Mouse (Mus musculus) midbrain, embryonic 13.5 days (tissue): Measurements from ENCODE around the gene Rhof. TPM values are rescaled to one million over a fixed set of nuclear protein-coding genes. Genes with fewer than 3 reads are reported as not detected.

ENCODE experiments used
- ATAC-seq: fragments of 200-750 bp; cut with Nextera tagmentation; 2 replicates; pipeline ENCODE4 v1.8.0; 2017; ENCODE audit warnings: mild to moderate bottlenecking, moderate TSS enrichment, moderate library complexity
- H3K27ac ChIP-seq: fragments of 300-500 bp; sonication (generic); 2 replicates; pipeline ENCODE4 v1.5.1; 2015; ENCODE audit warnings: inconsistent platforms, mild to moderate bottlenecking, moderate library complexity
- H3K27me3 ChIP-seq: fragments of 300-500 bp; sonication (generic); 2 replicates; pipeline ENCODE4 v1.6.1; 2015; ENCODE audit warnings: mild to moderate bottlenecking, inconsistent platforms
- H3K36me3 ChIP-seq: fragments of 300-500 bp; sonication (generic); 2 replicates; pipeline ENCODE4 v1.6.1; 2015; ENCODE audit warnings: mild to moderate bottlenecking, inconsistent platforms
- H3K4me1 ChIP-seq: fragments of 300-500 bp; sonication (generic); replicated peaks from 2 replicates; pipeline ENCODE4 v1.6.1; 2015; ENCODE audit warnings: inconsistent platforms
- H3K4me2 ChIP-seq: fragments of 300-500 bp; sonication (generic); replicated peaks from 2 replicates; pipeline ENCODE4 v1.6.1; 2015; ENCODE audit warnings: moderate library complexity, mild to moderate bottlenecking, inconsistent platforms
- H3K4me3 ChIP-seq: fragments of 300-500 bp; sonication (generic); replicated peaks from 2 replicates; pipeline ENCODE4 v1.5.1; 2015; ENCODE audit warnings: mild to moderate bottlenecking, inconsistent platforms
- H3K9ac ChIP-seq: fragments of 300-500 bp; sonication (generic); replicated peaks from 2 replicates; pipeline ENCODE4 v1.6.1; 2015; ENCODE audit warnings: mild to moderate bottlenecking, inconsistent platforms
- H3K9me3 ChIP-seq: fragments of 300-500 bp; sonication (generic); 2 replicates; pipeline ENCODE4 v1.6.1; 2016; ENCODE audit warnings: mild to moderate bottlenecking, inconsistent platforms
- WGBS: fragments of 180-500 bp; shearing (Covaris S2); methylation state at CpG from one replicate; pipeline ENCODE4 v1.1.7; 2015; 5-methylcytosine and 5-hydroxymethylcytosine counted together
- polyA plus RNA-seq: library from polyadenylated mRNA; unstranded; fragments of >200 nt; fragmentation: Nextera tagmentation; extraction: Ambion mirVana; gene quantifications from 2 replicates; pipeline ENCODE4 v1.2.1, GENCODE M21; 2015

Gene Rhof
- 2.6 and 3.3 TPM in 2 replicates for polyA plus RNA-seq

- Histone ChIP-seq H3K4me3 (peak within 1 kb of the TSS; percentile 96), H3K4me1 (peaks cover 62% of the 10 kb centered on the region), H3K9ac (peak within 1 kb of the TSS; percentile 61), H3K27me3 (no peaks in the 10 kb centered on the region), H3K27ac (peak within 1 kb of the TSS; percentile 100), H3K36me3 (peaks cover 67% of the 10 kb centered on the region), H3K9me3 (no peaks in the 10 kb centered on the region), H3K4me2 (peak within 1 kb of the TSS; percentile 97)
- peak; percentile 47 for ATAC-seq
- WGBS, result 3% methylated on average over 42 of the region's 44 CpGs
These were observed at the start of gene Rhof for GRCm38 (mm10) chr5:123132308-123133071. TSS of gene Rhof (minus strand) at chr5:123132692.

GRCm38 (mm10) chr5:123181536-123181935 is 49.0 kb upstream of the Rhof start:
- Histone ChIP-seq H3K4me1 (no peaks in the 10 kb centered on the region), H3K4me3 (no peak overlapping the region), H3K4me2 (no peak overlapping the region), H3K9me3 (no peaks in the 10 kb centered on the region), H3K36me3 (no peaks in the 10 kb centered on the region), H3K27me3 (no peaks in the 10 kb centered on the region), H3K27ac (no peak overlapping the region), H3K9ac (no peak overlapping the region)
- WGBS, result 79% methylated on average over 6 of the region's 6 CpGs
- no peak for ATAC-seq

- Histone ChIP-seq H3K27me3 (no peaks in the 10 kb centered on the region), H3K9ac (no peak overlapping the region), H3K4me1 (no peaks in the 10 kb centered on the region), H3K27ac (no peak overlapping the region), H3K4me3 (no peak overlapping the region), H3K9me3 (no peaks in the 10 kb centered on the region), H3K4me2 (no peak overlapping the region), H3K36me3 (no peaks in the 10 kb centered on the region)
- ATAC-seq, result no peak
- WGBS, result 92% methylated on average over 15 of the region's 15 CpGs
These were observed 47.9 kb upstream of the Rhof start for GRCm38 (mm10) chr5:123180390-123180789.

GRCm38 (mm10) chr5:123178792-123179191 is 46.3 kb upstream of the Rhof start:
- H3K27me3 ChIP-seq, result no peaks in the 10 kb centered on the region
- ATAC-seq, result no peak
- no peaks in the 10 kb centered on the region for H3K4me1 ChIP-seq
- H3K9ac ChIP-seq, result no peak overlapping the region
- H3K4me2 ChIP-seq, result no peak overlapping the region
- no peak overlapping the region for H3K27ac ChIP-seq
- H3K36me3 ChIP-seq, result no peaks in the 10 kb centered on the region
- 89% methylated on average over 5 of the region's 5 CpGs for WGBS
- H3K9me3 ChIP-seq, result no peaks in the 10 kb centered on the region; the same call in 1 of the 2 replicates
- no peak overlapping the region for H3K4me3 ChIP-seq

- no peak overlapping the region for H3K27ac ChIP-seq
- H3K4me1 ChIP-seq, result peaks cover 4% of the 10 kb centered on the region; the same call in 1 of the 2 replicates
- peaks cover 7% of the 10 kb centered on the region for H3K36me3 ChIP-seq
- H3K27me3 ChIP-seq, result no peaks in the 10 kb centered on the region
- WGBS, result 15% methylated on average over 22 of the region's 22 CpGs
- H3K9me3 ChIP-seq, result no peaks in the 10 kb centered on the region; the same call in 1 of the 2 replicates
- ATAC-seq, result peak; percentile 78
- peak overlapping the region; percentile 28; the same call in 1 of the 2 replicates for H3K9ac ChIP-seq
- peak overlapping the region; percentile 41 for H3K4me2 ChIP-seq
- H3K4me3 ChIP-seq, result no peak overlapping the region
These were observed 39.3 kb upstream of the Rhof start for GRCm38 (mm10) chr5:123171646-123172350.

GRCm38 (mm10) chr5:123170365-123170764 is 37.9 kb upstream of the Rhof start:
- Histone ChIP-seq H3K4me3 (no peak overlapping the region), H3K27me3 (no peaks in the 10 kb centered on the region), H3K9ac (no peak overlapping the region), H3K4me2 (no peak overlapping the region), H3K27ac (no peak overlapping the region), H3K36me3 (peaks cover 21% of the 10 kb centered on the region), H3K9me3 (no peaks in the 10 kb centered on the region; the same call in 1 of the 2 replicates), H3K4me1 (peaks cover 4% of the 10 kb centered on the region; the same call in 1 of the 2 replicates)
- ATAC-seq, result no peak
- WGBS, result 83% methylated on average over 9 of the region's 9 CpGs

- WGBS, result 89% methylated on average over 5 of the region's 5 CpGs
- H3K4me1 ChIP-seq, result peaks cover 4% of the 10 kb centered on the region; the same call in 1 of the 2 replicates
These were observed 36.8 kb upstream of the Rhof start, which contains the start of gene Psmd9 for GRCm38 (mm10) chr5:123169284-123169683. TSS of gene Psmd9 (plus strand) at chr5:123169413.

GRCm38 (mm10) chr5:123167591-123167990 is 35.1 kb upstream of the Rhof start:
- Histone ChIP-seq H3K27ac (no peak overlapping the region), H3K9me3 (no peaks in the 10 kb centered on the region), H3K36me3 (peaks cover 43% of the 10 kb centered on the region), H3K9ac (no peak overlapping the region), H3K4me3 (no peak overlapping the region), H3K4me1 (peaks cover 4% of the 10 kb centered on the region; the same call in 1 of the 2 replicates), H3K4me2 (no peak overlapping the region), H3K27me3 (no peaks in the 10 kb centered on the region)
- no peak for ATAC-seq
- WGBS, result 73% methylated on average over 5 of the region's 5 CpGs

More at GRCm38 (mm10) chr5:123169284-123169683, 36.8 kb upstream of the Rhof start, which contains the start of gene Psmd9:
- Histone ChIP-seq H3K4me3 (no peak within 1 kb of the TSS), H3K4me2 (no peak within 1 kb of the TSS), H3K27me3 (no peaks in the 10 kb centered on the region), H3K9me3 (no peaks in the 10 kb centered on the region), H3K27ac (peak within 1 kb of the TSS; percentile 30; the same call in 1 of the 2 replicates), H3K36me3 (peaks cover 26% of the 10 kb centered on the region), H3K9ac (no peak within 1 kb of the TSS)
- ATAC-seq, result no peak

GRCm38 (mm10) chr5:123166437-123166836 is 33.9 kb upstream of the Rhof start:
- Histone ChIP-seq H3K4me1 (no peaks in the 10 kb centered on the region), H3K4me3 (no peak overlapping the region), H3K9me3 (no peaks in the 10 kb centered on the region), H3K36me3 (peaks cover 55% of the 10 kb centered on the region), H3K27ac (no peak overlapping the region), H3K4me2 (no peak overlapping the region), H3K9ac (no peak overlapping the region), H3K27me3 (no peaks in the 10 kb centered on the region)
- 91% methylated on average over 10 of the region's 10 CpGs for WGBS
- ATAC-seq, result no peak

GRCm38 (mm10) chr5:123162942-123163341 is 30.4 kb upstream of the Rhof start:
- no peaks in the 10 kb centered on the region for H3K27me3 ChIP-seq
- H3K36me3 ChIP-seq, result peaks cover 89% of the 10 kb centered on the region
- ATAC-seq, result no peak
- H3K4me1 ChIP-seq, result no peaks in the 10 kb centered on the region
- no peaks in the 10 kb centered on the region for H3K9me3 ChIP-seq
- H3K27ac ChIP-seq, result no peak overlapping the region
- H3K4me2 ChIP-seq, result no peak overlapping the region
- whole genome bisulfite sequencing, result 81% methylated on average over 9 of the region's 9 CpGs
- H3K9ac ChIP-seq, result no peak overlapping the region
- no peak overlapping the region for H3K4me3 ChIP-seq

GRCm38 (mm10) chr5:123160341-123160740 is 27.8 kb upstream of the Rhof start:
- 92% methylated on average over 12 of the region's 15 CpGs for WGBS
- H3K4me3 ChIP-seq, result no peak overlapping the region
- H3K9me3 ChIP-seq, result no peaks in the 10 kb centered on the region
- H3K4me2 ChIP-seq, result no peak overlapping the region
- H3K4me1 ChIP-seq, result no peaks in the 10 kb centered on the region
- no peak for ATAC-seq
- H3K9ac ChIP-seq, result no peak overlapping the region
- H3K36me3 ChIP-seq, result peaks cover 88% of the 10 kb centered on the region
- H3K27me3 ChIP-seq, result no peaks in the 10 kb centered on the region
- no peak overlapping the region for H3K27ac ChIP-seq

GRCm38 (mm10) chr5:123159866-123160265 is 27.4 kb upstream of the Rhof start:
- Histone ChIP-seq H3K4me3 (no peak overlapping the region), H3K36me3 (peaks cover 91% of the 10 kb centered on the region), H3K4me1 (no peaks in the 10 kb centered on the region), H3K27ac (no peak overlapping the region), H3K9me3 (no peaks in the 10 kb centered on the region), H3K27me3 (no peaks in the 10 kb centered on the region), H3K9ac (no peak overlapping the region), H3K4me2 (no peak overlapping the region)
- 93% methylated on average over 15 of the region's 15 CpGs for WGBS
- ATAC-seq, result no peak
